Mouse (Mus musculus) right cerebral cortex, postnatal 25 days (tissue): Measurements from ENCODE around the gene Dusp13.

Experiments used
- DNase-seq: peaks from one replicate; pipeline ENCODE4 v3.0.0; 2022

Gene Dusp13

GRCm38 (mm10) chr14:21703255-21703654, 47.7 kb downstream of the Dusp13 start:
- DNase-seq, result no peak

- DNase-seq, result no peak
Observed at GRCm38 (mm10) chr14:21702691-21703090, 48.3 kb downstream of the Dusp13 start.

GRCm38 (mm10) chr14:21696186-21696830, 54.7 kb downstream of the Dusp13 start:
- DNase-seq, result no peak

GRCm38 (mm10) chr14:21695020-21695419, 56.0 kb downstream of the Dusp13 start:
- no peak for DNase-seq

- DNase-seq, result no peak
Observed at GRCm38 (mm10) chr14:21691070-21691469, 59.9 kb downstream of the Dusp13 start.

GRCm38 (mm10) chr14:21686376-21687279, 64.4 kb downstream of the Dusp13 start:
- no peak for DNase-seq

GRCm38 (mm10) chr14:21685411-21686146, 65.4 kb downstream of the Dusp13 start:
- DNase-seq, result no peak

GRCm38 (mm10) chr14:21683834-21684233, 67.1 kb downstream of the Dusp13 start:
- no peak for DNase-seq
